Mouse (Mus musculus) adrenal gland, adult 18-20 months (tissue): Measurements from ENCODE around the gene Hp1bp3. TPM values are rescaled to one million over a fixed set of nuclear protein-coding genes. Genes with fewer than 3 reads are reported as not detected.

ENCODE experiments used
- DNase-seq, 2 experiments: peaks; one replicate each; pipeline ENCODE4 v3.0.0; 2021 to 2022; ENCODE audit warnings: low spot score in 2 of 2
- total RNA-seq, 2 experiments: library from RNA; stranded (reverse); gene quantifications; 1 replicate in 1 of 2; 2 replicates in 1 of 2; pipeline ENCODE4 v1.2.3; 2021

The Hp1bp3 gene
- total RNA-seq, 2 experiments from 2014 or later: 159 to 223 TPM

DNA sequence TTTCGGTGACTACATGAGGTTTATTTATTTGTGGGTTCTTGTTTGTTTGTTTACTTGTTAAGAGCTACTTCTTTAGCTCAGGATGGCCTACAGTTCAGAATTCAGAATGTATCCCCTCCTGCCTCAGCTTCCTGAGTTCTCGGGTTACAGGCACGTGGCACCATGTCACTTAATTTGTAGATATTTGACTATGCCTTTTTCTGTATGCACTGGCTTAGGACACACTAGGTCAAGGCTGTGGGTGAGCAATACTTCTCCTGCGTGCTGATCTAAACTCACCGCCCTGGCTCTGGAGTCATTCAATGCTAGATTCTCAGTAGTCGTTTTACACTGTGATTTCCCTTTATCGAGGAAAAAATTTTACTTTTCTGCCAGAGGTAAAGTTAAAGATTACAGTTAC, 4.7 kb downstream of the Hp1bp3 start:
- no peak for DNase-seq

DNA sequence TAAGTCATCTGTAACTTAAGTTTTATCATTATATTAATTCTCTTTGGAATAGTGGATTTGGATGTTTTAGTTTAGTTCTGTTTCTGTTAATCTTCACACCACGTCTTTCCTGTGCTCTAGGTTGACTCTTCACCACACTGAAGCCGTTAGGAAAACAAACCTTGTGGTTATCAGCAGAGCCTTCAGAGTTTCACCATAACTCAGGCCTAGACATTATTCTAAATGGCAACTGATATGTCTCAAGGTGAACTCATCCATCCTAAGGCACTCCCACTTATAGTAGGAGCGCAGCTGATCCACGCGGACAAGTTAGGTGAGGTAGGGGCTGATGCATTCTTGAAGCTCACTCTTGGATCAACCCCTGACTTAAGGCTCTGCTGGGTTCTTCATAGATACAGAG, 5.3 kb downstream of the Hp1bp3 start:
- no peak for DNase-seq

DNA sequence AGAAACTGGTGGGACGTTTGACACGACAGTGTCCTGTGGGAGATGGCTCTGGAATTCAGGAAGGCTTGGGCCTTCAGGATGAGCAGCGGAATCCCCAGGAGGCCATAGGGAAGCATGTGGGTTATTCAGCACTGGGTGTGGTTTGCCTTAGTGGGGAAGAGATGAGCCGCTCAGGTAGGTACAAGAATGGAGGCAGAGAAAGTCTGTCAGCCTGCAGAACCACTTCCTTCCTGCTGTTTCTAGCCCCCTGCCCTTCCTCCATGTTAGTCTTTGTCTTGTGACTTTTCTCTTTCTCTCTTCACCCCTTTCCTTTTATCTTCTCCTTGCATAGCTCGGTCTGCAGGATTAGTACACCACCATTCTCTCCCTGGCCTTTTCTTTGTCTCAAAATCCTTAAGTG, 6.3 kb downstream of the Hp1bp3 start:
- DNase-seq: no peak

DNA sequence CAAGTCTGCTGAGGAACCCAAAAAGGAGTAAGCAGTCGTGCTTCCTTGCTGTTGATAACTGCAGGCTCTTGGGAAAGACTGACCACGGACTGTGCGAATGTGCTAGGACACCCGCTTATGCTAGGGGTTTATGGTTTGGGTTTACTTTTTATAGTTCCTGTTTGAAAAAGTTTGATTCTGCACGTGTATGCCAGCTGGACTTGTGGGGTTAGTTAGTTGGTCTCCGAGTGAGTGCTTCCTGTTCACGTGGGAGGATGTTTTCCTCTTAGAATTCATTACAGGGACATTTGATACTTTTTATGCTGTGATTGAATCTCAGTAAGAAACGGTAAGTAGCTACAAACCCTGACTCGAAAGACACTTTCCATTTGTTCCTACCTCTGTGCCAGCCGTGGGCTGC, 7.5 kb downstream of the Hp1bp3 start:
- DNase-seq: no peak

DNA sequence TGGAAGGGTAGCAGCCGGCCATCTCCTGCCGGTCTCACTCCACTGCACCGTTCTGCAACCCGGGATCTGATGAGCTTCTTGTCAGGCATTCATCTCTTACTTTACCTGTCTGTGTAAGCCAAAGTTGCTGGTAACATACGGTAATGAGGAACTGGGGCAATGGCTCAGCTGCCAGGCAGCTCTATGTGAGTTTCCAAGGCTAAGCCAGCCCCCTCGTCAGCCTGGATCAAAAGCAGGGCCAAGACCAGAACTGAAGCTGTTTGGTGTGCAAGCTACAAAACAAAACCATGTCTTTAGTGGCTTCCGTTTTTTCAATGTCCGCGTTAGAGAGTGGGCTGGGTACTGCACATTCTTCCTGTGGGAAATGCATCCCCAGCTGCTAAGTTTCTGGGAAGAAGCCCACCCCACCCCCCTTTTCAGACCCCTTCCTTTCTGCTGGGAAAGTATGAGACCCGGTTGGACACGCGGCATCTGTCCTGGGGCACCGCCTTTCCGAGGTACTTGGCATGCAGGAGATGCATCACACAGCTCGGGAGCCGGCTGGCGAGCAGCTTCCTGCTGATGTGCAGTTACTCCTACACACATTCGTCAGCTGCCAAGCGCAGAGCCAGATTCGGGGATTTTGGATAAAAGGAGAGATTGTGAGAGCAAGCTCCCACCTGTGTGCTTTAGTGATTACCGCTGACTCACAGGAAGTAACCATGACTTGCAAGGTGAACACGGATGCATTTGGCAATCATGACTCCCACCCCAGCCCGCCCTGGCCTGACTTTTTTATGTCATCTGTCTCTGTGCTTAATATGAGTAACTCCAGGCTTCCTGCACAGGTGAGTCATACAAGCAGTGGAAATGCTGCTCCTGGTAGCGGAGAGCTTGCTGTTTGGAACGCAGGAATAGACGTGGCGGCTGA, 30.9 kb downstream of the Hp1bp3 start:
- no peak for DNase-seq

DNA sequence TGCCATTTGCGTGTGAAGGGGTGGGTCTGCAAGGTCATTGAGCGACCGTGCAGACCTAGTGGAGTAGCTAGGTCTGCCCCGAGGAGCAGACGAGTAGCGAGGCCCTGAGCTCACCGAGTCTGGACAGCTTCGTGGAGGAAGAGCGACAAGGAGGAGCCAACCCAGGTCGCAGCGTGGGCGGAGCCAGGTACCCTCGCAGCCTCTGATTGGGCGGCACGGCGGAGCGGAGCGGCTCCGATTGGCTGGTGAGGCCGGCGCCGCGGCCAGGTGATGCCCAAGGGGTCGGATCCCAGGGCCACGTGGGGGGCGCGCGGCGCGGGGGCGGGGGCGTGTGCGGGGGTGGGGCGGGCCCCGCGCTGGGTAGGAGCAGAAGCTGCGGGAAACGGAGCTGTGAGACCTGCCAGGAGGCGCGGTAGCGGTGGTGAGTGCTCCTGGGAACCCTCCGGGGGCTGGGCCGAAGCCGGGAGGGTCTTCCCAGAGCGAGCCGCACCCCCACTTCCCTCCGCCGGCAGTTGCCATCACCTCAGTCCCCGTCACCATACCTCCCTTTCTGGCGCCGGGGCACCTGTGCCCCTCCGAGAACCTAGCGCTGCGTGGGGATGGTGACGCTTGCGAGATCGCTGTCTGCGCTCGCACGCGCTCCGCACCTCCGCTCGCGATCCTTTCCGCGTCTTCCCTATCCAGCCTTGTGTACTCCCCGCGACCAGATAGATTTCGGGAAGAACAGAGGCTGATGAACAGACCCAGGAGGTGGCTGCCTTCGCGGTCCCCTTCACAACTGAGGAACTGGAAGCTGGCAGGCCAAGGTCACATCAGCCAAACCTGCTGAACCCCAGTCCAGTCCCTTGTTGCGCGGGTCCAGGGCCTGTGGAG, 34.2 kb downstream of the Hp1bp3 start, which contains the start of the genes Sh2d5 and Kif17:
Sh2d5 (plus strand) TSS at position 316 of the 873 bp plus-strand sequence.
Kif17 (plus strand) TSS at position 348 of the 873 bp plus-strand sequence.
- peak; percentile 64 to 71 for DNase-seq

DNA sequence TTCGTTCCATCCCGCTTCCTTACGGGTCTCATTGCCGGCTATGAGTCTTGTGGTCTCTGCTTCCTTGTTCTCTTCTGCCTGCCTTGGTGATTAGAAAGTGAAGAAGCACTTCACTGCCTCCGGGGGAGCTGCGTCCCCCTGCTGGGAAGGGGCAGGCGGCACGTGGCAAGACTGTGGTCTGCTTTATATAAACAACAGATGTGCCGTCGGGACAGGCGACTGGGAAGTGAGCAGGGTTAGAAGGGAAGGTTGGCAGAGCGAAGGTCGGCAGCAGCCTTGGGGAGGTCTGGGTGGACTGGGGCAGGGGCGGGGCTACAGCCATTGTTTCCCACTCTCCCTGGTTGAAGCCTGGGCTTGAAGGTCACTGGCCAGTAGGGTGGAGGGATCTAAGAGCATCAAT, 35.7 kb downstream of the Hp1bp3 start:
- DNase-seq: no peak

DNA sequence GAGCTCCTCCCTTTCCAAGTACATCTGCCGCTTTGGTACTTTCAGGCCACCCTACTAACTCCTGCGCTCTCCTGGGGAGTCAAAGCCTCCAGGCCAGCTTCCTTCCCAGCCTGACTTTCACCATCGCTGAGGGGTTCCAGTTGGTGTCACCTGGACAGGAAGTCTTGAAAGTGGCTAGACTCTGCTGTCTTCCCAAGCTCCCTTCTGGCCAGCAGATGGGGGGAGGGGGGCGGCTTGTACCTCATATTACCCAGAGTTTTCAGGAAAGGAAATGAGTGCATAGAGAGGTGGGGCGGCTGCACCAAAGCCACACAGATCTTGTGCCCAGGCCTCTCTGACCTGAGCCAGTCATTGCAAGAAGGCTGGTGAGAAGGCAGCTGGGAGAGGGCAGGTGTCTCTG, 36.1 kb downstream of the Hp1bp3 start:
- no peak for DNase-seq

DNA sequence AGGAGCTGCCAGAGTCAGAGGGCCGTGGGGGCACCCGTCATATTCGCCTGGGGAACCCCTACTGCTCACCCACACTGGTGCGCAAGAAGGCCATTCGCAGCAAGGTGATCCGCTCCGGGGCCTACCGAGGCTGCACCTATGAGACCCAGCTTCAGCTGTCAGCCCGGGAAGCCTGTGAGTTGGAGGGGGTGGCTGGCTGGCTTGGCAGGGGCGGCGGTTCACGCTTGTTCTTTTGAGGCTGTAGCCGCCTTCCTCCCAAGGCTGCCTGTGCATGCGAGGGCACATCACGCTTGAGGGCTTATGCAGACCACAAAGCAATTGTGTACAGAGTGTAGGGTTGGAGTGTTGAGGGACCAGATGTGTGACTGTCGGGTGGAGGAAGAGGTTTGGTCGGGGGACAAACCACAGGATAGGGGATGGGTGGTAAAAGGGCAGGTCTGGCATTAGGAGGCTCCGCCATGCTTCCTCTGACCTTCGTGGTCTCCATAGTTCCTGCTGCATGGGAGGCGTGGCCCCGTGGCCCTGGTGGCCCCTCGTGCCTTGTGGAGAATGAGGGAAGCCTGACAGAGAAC, 41.1 kb downstream of the Hp1bp3 start:
- DNase-seq: no peak

DNA sequence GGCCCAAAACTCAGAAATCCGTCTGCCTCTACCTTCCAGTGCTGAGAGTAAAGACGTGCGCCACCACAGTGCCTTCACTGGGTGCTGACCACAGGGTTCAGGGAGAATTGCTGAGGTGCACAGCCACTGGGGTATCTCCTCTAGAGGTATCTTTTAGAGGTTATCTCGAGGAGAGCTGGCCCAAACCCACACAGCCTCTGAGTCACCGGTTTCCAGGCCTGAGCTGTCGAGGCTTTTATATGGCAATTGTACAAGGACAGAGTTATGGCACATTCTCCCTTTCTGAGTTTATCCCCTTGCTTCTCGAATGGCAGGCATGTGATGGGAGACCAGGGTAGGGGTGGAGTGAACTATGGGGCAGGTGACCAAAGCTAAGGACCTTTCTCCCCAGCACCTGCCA, 42.6 kb downstream of the Hp1bp3 start:
- no peak for DNase-seq

DNA sequence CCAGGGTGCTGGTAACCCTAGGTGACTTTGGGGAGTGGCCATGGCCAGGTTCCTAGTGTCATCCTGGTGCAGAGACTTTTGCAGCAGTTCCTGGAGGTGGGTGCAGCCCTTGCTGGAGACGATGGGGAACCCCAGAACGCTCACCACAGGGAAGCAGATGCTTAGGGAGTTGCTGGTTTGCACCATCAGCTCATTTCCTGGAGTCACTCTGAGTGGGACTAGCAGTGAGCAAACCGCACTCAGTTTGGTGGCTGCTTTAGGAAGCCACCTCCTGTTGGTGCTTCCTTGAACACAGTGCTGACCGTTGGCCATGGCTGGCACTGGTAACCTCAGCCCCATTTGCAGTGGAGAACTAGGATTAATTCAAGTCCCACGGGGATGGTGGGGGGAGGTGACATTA, 43.4 kb downstream of the Hp1bp3 start:
- no peak for DNase-seq

DNA sequence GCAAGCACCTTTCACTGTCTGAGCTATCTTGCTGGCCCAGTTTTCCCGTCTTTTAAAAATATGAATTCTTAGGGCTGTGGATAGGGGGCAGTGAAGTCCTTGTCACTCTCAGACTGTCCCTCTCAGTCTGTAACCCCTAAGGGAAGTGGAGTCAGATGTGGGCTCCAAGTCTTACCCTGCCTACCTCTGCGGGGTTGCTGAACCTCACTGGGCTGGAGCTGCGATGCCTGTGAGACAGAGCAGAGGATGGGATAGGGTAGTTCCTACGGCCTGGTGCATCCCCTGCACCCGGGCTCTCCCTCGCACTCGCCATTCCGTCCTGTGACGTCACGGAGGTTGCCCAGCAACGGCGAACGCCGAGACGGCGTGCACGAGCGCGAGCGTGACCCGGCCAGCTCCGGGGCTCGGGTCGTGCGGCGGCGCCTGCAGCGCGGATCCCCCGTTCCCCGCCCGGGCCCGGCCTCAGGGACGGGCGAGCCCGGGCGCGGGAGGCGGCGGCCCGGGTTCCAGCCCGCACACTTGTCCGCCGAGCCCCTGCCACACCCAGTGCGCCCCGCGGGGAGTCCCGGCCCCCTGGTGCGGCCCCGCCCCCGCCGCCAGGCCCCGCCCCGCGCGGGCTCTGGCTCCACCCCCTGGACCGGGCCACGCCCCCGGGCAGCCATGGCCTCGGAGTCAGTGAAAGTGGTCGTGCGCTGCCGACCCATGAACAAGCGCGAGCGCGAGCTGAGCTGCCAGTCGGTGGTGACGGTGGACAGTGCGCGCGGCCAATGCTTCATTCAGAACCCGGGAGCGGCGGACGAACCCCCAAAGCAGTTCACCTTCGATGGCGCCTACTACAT, 46.0 kb downstream of the Hp1bp3 start:
- peak; percentile 86 to 90 for DNase-seq

DNA sequence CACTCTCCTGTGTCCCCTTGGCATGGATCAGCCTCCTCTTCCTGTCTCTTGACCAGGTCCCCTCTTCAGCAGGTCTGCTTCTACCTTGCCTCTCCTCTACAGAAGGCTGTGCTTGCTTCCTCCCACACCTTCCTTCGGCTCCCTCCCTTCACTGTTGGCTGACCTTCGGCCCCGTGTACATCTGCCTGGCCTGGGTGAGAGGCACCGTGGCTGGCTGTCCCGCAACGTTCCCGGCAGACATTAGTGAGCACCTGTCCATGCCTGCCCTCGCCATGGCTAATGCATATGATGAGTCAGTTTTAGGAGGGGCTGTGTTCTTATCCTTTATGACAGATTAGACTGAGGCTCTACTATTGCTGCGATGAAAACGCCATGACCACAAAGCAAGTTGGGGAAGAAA, 51.8 kb downstream of the Hp1bp3 start:
- no peak for DNase-seq

DNA sequence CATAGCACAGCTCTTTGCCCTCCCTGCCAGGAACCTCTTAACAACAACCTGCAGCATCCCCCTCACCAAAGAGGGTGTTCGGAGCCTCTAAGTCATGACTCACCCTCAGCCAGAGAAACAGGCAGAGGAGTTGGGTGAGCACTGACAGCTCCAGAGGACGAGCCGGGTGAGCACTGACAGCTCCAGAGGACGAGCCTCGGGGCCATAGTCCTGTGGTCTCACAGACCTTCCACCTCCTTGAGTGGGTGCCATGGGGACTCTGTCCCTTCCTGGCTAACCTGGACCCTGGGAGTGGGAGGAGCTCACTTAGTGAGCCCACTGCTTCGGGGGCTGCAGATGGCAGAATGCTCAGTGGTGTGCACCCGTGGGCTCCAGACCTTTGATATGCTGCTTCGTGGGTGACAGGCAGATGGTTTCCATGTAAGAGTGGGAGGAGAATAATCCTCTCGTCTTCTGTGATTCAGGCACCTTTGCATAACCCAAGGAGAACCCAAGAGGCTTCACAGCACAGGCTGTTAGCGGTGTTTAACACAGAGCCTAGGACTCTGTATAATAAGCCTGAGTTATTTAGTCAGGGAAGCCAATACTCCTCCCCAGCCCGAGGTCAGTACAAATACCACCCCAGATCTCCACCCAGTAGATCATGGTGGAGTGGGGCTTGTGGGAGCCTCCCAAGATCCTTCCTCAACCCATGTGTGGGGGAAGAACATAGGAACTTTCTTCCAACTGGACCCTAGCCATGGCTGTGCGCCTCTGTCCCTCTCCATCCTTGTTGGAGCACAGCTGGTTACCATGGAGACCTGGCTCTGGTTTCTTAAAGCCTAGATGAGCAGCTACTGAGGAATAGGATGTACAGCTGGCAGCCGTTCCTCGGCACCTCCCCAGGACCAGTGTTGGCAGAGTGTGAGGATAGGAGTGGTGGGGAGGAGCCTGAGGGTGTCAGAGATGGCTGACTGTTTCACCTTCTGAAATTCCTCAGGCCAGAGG, 56.2 kb downstream of the Hp1bp3 start:
- no peak for DNase-seq

DNA sequence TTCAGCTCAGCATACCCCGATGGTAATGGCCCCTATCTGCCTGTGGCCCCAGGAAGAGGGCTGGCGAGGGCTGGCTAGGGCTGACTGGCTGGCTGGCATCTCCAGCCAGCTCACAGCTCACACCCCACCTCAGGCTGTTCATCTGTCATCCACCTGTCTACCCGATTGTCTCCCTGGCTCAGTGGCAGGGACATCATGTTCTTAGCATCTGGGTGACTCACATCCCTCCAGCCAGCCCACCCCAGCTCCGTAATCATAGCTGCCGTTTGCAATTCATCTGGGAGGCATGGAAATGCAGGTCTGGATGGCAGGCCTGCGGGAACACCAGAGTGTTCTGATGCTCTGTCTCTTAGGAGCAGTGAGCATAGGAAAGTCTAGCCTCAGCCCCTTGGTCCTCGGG, 62.2 kb downstream of the Hp1bp3 start:
- no peak for DNase-seq

DNA sequence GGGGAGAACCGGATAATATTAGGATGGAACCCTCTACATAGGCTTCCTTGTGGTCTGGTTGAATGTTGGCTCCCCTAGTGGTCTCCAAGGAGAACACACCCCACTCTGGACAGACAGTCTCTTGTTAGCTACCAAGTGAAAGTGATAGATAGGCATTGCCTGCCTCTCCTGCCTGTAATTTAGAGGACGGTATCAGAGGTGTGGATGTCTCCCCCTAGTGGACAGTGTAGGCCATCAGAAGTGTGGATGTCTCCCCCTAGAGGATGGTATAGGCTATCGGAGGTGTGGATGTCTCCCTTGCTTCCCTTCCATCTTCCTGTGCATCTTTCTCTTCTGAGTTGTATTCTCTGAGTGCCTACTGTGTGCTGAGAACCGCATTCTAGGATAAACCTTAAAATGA, 66.7 kb downstream of the Hp1bp3 start:
- DNase-seq: peak in 1 of 2 experiments; percentile 45

DNA sequence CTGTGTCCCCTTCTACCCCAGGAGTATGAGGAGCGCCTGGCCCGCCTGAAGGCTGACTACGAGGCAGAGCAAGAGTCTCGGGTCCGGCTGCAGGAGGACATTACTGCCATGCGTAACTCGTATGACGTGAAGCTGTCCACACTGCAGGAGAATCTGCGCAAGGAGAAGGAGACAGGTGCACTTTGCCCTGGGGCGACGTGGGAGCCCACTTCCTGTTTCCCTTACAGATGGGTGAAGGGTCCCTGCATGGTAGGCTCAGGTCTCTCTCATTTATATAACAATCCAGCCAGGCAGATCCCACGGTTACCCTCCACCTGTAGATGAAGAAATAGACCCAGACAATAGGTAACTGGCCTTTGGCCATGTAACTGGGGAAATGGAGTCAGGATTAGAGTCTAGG, 70.3 kb downstream of the Hp1bp3 start:
- DNase-seq: no peak

DNA sequence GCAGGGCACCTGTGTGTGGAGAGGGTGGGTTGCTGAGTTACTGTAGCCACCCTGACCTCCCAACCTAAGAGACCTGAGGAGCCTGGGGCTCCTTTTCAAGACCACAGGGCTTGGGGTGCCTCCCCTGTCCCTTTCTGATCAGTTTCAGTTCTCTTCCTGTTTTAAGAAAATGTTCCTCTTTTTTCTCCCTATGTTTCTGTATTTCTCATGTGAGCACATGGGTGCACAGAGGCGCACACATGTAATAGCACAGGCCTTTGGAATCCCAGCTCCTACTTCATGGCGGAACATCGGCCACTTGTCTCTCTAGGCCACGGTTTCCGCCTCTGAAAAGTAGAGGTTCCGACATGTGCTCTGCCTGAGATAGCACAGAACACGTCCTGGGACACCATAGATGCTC, 72.6 kb downstream of the Hp1bp3 start:
- DNase-seq: no peak

DNA sequence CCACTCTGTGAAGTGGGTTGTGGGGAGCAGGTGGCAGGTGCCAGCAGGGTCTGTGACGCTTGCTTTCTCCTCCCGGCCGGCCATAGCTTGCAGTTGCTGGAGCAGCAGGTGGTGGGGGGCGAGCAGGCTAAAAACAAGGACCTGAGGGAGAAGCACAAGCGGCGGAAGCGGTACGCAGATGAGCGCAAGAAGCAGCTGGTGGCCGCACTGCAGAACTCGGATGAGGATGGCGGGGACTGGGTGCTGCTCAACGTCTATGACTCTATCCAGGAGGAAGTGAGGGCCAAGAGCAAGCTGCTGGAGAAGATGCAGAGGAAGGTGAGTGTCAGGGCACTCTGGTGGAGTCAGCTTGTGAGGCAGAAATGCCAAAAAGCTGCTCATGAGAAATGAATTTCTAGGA, 75.9 kb downstream of the Hp1bp3 start:
- DNase-seq: no peak
